Mouse (Mus musculus): Measurements from ENCODE around the gene Ephb1. TPM values are rescaled to one million over a fixed set of nuclear protein-coding genes. Genes with fewer than 3 reads are reported as not detected.

Gene Ephb1
- polyA plus RNA-seq, 1 experiment = 0.02 TPM

DNA sequence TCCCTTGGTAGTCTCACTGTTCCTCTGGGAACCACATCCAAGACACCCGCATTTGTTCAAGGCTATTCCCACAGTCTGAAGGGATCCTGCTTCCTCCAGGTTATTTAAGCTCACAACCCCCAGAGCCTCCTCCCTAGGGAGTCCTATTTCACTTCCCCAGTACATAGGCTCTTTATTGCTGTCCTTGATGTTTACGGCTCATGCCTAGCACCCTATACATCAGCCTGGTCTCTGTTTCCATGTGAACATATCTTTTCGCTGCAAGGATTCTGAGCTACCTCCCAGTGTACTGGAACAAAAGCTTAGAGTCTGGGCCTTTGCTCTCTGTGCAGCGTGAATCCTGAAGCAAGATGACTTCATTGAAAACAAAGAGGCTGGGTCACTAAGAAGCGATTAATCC lies 351.6 kb downstream of the Ephb1 start:
- H3K4me3 ChIP-seq (ENCODE audit: insufficient read depth, poor library complexity, severe bottlenecking) = no peak overlapping the region

DNA sequence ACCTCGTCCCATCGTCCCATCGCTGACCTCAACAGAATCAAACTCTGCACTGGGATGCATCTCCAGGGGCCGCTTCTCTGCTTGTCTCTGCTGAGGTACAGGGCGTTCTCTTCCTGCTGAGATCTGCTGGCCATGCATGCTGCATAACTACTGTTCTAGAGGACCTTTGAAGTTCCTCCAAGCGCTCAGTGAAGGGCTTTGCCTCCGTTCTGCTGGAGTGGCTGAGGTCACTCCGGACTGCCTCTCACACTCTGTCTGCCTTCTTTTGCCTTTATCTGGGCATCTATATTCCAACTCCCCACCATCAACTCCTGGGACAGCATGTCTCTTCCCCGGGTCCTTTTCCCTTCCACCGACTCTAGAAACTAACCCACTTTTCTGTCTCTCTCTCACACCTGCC lies 352.3 kb downstream of the Ephb1 start:
- TF ChIP-seq FOSL1 (IDR thresholded peaks at IDR 0.05; ENCODE audit: insufficient read depth, low read length, poor library complexity, severe bottlenecking) = no peak
- no peak for TF ChIP-seq MYOD1 (IDR thresholded peaks at IDR 0.05; ENCODE audit: control insufficient read depth, insufficient read length, low read depth)
- TF ChIP-seq CTCF (IDR thresholded peaks at IDR 0.05; ENCODE audit: control insufficient read depth, insufficient read depth, insufficient read length) = no peak
- no peak for TF ChIP-seq USF1 (IDR thresholded peaks at IDR 0.05; ENCODE audit: low read depth)
- no peak for TF ChIP-seq MYOG (IDR thresholded peaks at IDR 0.05; ENCODE audit: control insufficient read depth, extremely low read depth, insufficient read length)
- TF ChIP-seq MAX (IDR thresholded peaks at IDR 0.05) = no peak
- no peak for TF ChIP-seq CEBPB (IDR thresholded peaks at IDR 0.05; ENCODE audit: low read depth)
- Histone ChIP-seq H3K4me3 (ENCODE audit: insufficient read depth, poor library complexity, severe bottlenecking) (no peak overlapping the region), H3K79me3 (ENCODE audit: low read depth) (no peaks in the 10 kb centered on the region), H3ac (ENCODE audit: control insufficient read depth, insufficient read length, low read depth) (no peak overlapping the region), H3K36me3 (ENCODE audit: control insufficient read depth, insufficient read depth) (no peaks in the 10 kb centered on the region), H3K27me3 (ENCODE audit: control insufficient read depth, insufficient read depth, insufficient read length) (no peaks in the 10 kb centered on the region), H3K79me2 (ENCODE audit: control insufficient read depth, insufficient read depth) (no peaks in the 10 kb centered on the region)

More for the DNA sequence above, 351.6 kb downstream of the Ephb1 start:
- Histone ChIP-seq H3K79me2 (ENCODE audit: control insufficient read depth, insufficient read depth) (no peaks in the 10 kb centered on the region), H3K27me3 (ENCODE audit: control insufficient read depth, insufficient read depth, insufficient read length) (no peaks in the 10 kb centered on the region), H3ac (ENCODE audit: control insufficient read depth, insufficient read length, low read depth) (no peak overlapping the region), H3K79me3 (ENCODE audit: low read depth) (no peaks in the 10 kb centered on the region), H3K36me3 (ENCODE audit: control insufficient read depth, insufficient read depth) (no peaks in the 10 kb centered on the region)
- no peak for TF ChIP-seq CTCF (IDR thresholded peaks at IDR 0.05; ENCODE audit: control insufficient read depth, insufficient read depth, insufficient read length)
- TF ChIP-seq USF1 (IDR thresholded peaks at IDR 0.05; ENCODE audit: low read depth) = no peak
- no peak for TF ChIP-seq CEBPB (IDR thresholded peaks at IDR 0.05; ENCODE audit: low read depth)
- TF ChIP-seq MAX (IDR thresholded peaks at IDR 0.05) = no peak
- no peak for TF ChIP-seq MYOG (IDR thresholded peaks at IDR 0.05; ENCODE audit: control insufficient read depth, extremely low read depth, insufficient read length)
- no peak for TF ChIP-seq MYOD1 (IDR thresholded peaks at IDR 0.05; ENCODE audit: control insufficient read depth, insufficient read length, low read depth)
- no peak for TF ChIP-seq FOSL1 (IDR thresholded peaks at IDR 0.05; ENCODE audit: insufficient read depth, low read length, poor library complexity, severe bottlenecking)

GRCm38 (mm10) chr9:102001633-102002165 lies 352.8 kb downstream of the Ephb1 start:
- H3K27me3 ChIP-seq (ENCODE audit: control insufficient read depth, insufficient read depth, insufficient read length) = no peaks in the 10 kb centered on the region
- no peaks in the 10 kb centered on the region for H3K79me3 ChIP-seq (ENCODE audit: low read depth)
- no peaks in the 10 kb centered on the region for H3K79me2 ChIP-seq (ENCODE audit: control insufficient read depth, insufficient read depth)
- H3K4me3 ChIP-seq (ENCODE audit: insufficient read depth, poor library complexity, severe bottlenecking) = no peak overlapping the region
- TF ChIP-seq CTCF (IDR thresholded peaks at IDR 0.05; ENCODE audit: control insufficient read depth, insufficient read depth, insufficient read length) = no peak
- no peak for TF ChIP-seq USF1 (IDR thresholded peaks at IDR 0.05; ENCODE audit: low read depth)
- no peak for TF ChIP-seq CEBPB (IDR thresholded peaks at IDR 0.05; ENCODE audit: low read depth)
- no peak for TF ChIP-seq MYOG (IDR thresholded peaks at IDR 0.05; ENCODE audit: control insufficient read depth, extremely low read depth, insufficient read length)
- TF ChIP-seq MAX (IDR thresholded peaks at IDR 0.05) = no peak
- TF ChIP-seq FOSL1 (IDR thresholded peaks at IDR 0.05; ENCODE audit: insufficient read depth, low read length, poor library complexity, severe bottlenecking) = no peak
- TF ChIP-seq MYOD1 (IDR thresholded peaks at IDR 0.05; ENCODE audit: control insufficient read depth, insufficient read length, low read depth) = no peak
- H3K36me3 ChIP-seq (ENCODE audit: control insufficient read depth, insufficient read depth) = no peaks in the 10 kb centered on the region
- H3ac ChIP-seq (ENCODE audit: control insufficient read depth, insufficient read length, low read depth) = no peak overlapping the region

GRCm38 (mm10) chr9:101999690-102000089 lies 354.8 kb downstream of the Ephb1 start:
- Histone ChIP-seq H3K79me2 (ENCODE audit: control insufficient read depth, insufficient read depth) (no peaks in the 10 kb centered on the region), H3K79me3 (ENCODE audit: low read depth) (no peaks in the 10 kb centered on the region), H3K36me3 (ENCODE audit: control insufficient read depth, insufficient read depth) (no peaks in the 10 kb centered on the region), H3K27me3 (ENCODE audit: control insufficient read depth, insufficient read depth, insufficient read length) (no peaks in the 10 kb centered on the region), H3K4me3 (ENCODE audit: insufficient read depth, poor library complexity, severe bottlenecking) (no peak overlapping the region), H3ac (ENCODE audit: control insufficient read depth, insufficient read length, low read depth) (no peak overlapping the region)
- TF ChIP-seq CTCF (IDR thresholded peaks at IDR 0.05; ENCODE audit: control insufficient read depth, insufficient read depth, insufficient read length) (no peak), MYOD1 (IDR thresholded peaks at IDR 0.05; ENCODE audit: control insufficient read depth, insufficient read length, low read depth) (no peak), FOSL1 (IDR thresholded peaks at IDR 0.05; ENCODE audit: insufficient read depth, low read length, poor library complexity, severe bottlenecking) (no peak), MAX (IDR thresholded peaks at IDR 0.05) (no peak), USF1 (IDR thresholded peaks at IDR 0.05; ENCODE audit: low read depth) (no peak), MYOG (IDR thresholded peaks at IDR 0.05; ENCODE audit: control insufficient read depth, extremely low read depth, insufficient read length) (no peak), CEBPB (IDR thresholded peaks at IDR 0.05; ENCODE audit: low read depth) (no peak)

- Histone ChIP-seq H3K36me3 (ENCODE audit: control insufficient read depth, insufficient read depth) (no peaks in the 10 kb centered on the region), H3ac (ENCODE audit: control insufficient read depth, insufficient read length, low read depth) (no peak overlapping the region), H3K79me3 (ENCODE audit: low read depth) (no peaks in the 10 kb centered on the region), H3K4me3 (ENCODE audit: insufficient read depth, poor library complexity, severe bottlenecking) (no peak overlapping the region), H3K79me2 (ENCODE audit: control insufficient read depth, insufficient read depth) (no peaks in the 10 kb centered on the region), H3K27me3 (ENCODE audit: control insufficient read depth, insufficient read depth, insufficient read length) (no peaks in the 10 kb centered on the region)
- TF ChIP-seq CEBPB (IDR thresholded peaks at IDR 0.05; ENCODE audit: low read depth) (no peak), MYOG (IDR thresholded peaks at IDR 0.05; ENCODE audit: control insufficient read depth, extremely low read depth, insufficient read length) (no peak), FOSL1 (IDR thresholded peaks at IDR 0.05; ENCODE audit: insufficient read depth, low read length, poor library complexity, severe bottlenecking) (no peak), USF1 (IDR thresholded peaks at IDR 0.05; ENCODE audit: low read depth) (no peak), MAX (IDR thresholded peaks at IDR 0.05) (no peak), CTCF (IDR thresholded peaks at IDR 0.05; ENCODE audit: control insufficient read depth, insufficient read depth, insufficient read length) (no peak), MYOD1 (IDR thresholded peaks at IDR 0.05; ENCODE audit: control insufficient read depth, insufficient read length, low read depth) (no peak)
Measured at GRCm38 (mm10) chr9:101996771-101997500, 357.6 kb downstream of the Ephb1 start.
